Mouse (Mus musculus) megakaryocyte-erythroid progenitor cell, adult 5-6 weeks (primary cell): ENCODE results near the gene Hccs. TPM values are rescaled to one million over a fixed set of nuclear protein-coding genes. Genes with fewer than 3 reads are reported as not detected.
"Not testable (repeated sequence)": the region's sequence is repeated elsewhere in the genome, so short reads cannot be mapped to it uniquely, and the experiment has no call there.

ENCODE experiments used
- ATAC-seq: replicated peaks from 2 replicates; pipeline ENCODE4 v1.8.0; 2016; ENCODE audit warnings: mild to moderate bottlenecking, inconsistent platforms; ENCODE audit not compliant: severe bottlenecking, poor library complexity, low FRiP score, low TSS enrichment
- total RNA-seq, 2 experiments: library from RNA; stranded (forward) in 1 of 2; stranded (reverse) in 1 of 2; fragments of 200-1000, 215-1000 nt in 1 of 2; fragments of >200 nt in 1 of 2; fragmentation: Nextera tagmentation in 1 of 2; gene quantifications; 2 replicates each; pipeline ENCODE4 v1.2.3; 2014 to 2017

The Hccs gene
- total RNA-seq (2014; fragmentation: Nextera tagmentation) = 25.6 and 34.7 TPM in 2 replicates
- 33.8 and 43.9 TPM in 2 replicates for total RNA-seq (2017)

DNA sequence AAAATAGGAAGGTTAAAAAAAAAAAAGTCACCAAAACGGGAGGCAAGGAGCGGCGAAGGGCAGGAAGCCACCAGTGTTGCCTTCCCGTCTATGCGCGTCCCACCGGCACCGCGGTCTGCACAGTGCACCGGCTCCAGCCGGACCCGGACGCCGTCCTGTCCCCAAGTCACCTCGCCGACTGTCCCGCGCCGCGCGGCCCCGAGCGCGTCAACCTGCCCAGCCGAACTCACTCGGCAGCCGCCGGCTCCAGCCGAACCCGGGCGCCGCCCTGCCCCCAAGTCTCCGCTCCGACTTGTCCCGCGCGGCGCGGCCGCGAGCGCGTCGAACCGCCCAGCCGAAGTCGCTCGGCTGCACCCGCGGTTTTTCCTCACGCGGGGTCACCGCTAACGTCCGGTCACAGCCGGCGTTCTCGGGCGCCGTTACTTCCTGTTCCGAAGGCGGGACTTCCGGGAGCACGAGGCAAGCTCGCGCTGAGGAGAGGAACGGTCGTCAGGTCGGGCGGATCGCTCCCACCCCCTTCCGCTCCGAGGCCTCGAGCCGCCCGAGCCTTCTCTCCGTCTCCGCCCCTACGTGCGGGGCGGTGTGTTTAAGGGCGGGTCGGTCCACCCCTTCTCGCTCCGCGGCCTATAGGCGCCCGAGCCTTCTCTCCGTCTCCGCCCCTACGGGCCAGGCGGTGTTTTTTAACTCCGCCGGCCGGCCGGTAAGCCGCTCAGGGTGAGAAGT is at the start of gene Hccs:
Gene Hccs (minus strand): TSS at position 428 of the 723 bp plus-strand sequence.
- ATAC-seq = peak; percentile 99

DNA sequence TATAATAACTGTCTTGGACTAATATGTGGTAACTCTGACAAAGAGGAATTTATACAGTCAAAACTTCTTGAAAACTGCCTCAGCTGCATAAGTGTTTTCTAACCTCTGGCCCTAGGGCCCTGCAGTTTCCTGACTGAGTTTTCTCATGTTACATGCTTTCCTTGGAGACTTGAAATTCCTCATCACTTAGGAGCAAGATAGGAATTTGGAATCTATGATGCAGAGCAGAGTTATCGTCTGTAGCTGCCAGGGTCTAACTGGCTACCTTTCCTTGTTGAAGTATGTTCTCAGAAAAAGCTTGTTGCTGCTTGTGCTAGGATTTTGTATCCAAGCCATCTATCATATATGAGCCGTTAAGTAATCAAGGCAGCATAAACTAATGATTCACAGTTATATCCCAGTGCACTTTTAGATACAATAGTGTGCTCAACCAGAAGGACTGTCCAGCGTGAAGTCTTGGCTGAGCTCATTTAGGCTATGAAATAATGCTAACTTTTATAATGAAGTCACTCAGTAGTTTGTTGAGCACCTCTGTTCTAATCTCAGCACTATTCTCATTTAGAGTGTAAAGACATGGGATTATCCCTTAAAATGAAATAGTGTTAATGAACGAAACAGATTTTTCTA is 37.1 kb upstream of the Hccs start:
- ATAC-seq = no peak

DNA sequence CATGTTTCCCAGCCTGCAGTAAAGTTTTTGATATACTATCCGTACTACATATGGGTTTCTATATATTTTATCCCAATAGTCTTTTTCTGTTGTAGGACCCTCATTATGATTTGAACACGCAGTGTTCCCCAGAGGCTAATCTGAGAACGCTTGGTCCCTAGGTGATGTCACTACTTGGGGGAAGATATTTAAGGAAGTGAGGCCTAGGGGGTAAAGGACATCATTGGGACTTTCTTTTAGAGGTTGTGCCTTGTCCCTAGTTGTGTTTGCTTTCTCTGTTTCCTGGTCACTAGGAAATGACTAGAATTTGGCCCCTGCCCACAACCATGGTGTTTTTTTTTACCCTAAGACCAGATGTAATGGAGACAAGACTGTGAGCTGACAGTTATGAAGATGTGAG is 18.0 kb upstream of the Hccs start:
- no peak for ATAC-seq

DNA sequence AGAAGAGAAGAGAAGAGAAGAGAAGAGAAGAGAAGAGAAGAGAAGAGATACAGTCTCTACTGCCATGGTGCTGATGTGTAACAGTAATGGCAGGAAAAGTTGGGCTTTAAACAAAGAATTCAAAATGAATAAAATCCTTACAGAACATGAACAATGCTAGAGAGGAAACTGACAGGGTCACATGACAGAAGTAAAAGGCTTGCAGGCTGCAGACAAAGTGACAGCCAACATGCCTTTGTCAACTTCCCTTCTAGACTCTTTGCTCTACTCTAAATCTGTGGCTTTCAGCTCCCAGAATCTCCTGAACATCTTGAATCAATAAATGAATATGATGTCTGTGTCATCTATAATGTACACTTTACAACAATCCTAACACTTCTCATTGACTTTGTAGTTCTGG is 17.4 kb upstream of the Hccs start:
- no peak for ATAC-seq

DNA sequence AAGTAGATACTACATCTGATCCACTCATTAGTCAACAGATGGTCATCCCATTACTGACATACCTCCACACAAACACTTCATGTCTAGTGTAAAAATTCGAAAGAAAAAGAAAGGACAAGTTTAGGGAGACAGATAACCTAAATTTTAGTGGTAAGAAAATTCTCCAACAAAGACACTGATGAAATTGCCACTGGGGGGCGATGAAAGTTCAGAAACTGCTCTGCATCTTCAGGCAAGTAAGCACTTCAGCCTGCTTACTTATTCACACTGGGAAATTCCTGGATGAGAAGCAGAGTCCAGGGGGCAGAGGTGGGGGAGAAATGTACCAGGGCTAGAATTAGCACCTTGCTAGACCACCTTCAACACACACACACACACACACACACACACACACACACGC is 12.1 kb upstream of the Hccs start:
- no peak for ATAC-seq

DNA sequence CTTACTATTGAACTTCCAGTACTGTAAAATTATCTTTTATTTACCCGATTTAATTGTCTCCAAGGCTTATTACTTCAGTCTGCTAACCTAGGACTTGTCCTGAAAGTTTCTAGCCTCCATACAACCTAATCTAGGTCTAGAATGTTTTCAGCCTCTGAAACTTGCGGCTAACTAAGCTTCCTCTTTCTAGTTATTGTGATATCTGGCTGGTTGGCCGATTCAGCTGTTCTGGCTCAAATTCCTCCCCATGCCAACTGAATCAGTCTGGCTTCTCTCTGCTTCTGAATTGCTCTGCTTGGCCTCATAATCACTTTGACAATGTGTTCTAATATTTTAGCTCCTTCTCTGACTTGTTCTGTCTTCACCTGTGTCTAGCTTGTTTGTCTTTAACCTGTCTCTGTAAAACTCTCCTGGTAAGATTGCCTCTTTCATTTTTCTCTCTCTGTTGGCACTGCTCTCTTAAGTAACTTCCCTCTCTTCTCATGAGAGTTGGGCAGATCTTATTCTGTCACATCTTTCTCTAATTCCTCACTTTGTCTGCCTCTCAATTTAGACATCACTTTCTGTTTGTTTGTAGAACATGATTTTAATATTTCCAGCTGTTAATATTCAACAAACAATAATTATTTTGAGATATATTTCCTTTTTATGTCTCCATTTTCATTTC is 5.9 kb upstream of the Hccs start:
- ATAC-seq = no peak

DNA sequence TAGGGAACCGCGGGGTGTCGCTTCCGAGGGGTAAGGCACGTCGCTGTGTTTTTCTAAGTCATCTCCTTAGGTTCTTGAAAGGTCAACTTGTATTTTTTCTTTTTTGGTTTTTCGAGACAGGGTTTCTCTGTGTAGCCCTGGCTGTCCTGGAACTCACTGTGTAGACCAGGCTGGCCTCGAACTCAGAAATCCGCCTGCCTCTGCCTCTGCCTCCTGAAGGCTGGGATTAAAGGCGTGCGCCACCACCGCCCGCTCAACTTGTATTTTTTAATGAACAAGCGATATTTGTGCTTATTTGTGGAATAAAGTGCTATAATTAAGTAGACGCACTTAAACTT is 465 bp upstream of the Hccs start:
- ATAC-seq = not testable (repeated sequence)

DNA sequence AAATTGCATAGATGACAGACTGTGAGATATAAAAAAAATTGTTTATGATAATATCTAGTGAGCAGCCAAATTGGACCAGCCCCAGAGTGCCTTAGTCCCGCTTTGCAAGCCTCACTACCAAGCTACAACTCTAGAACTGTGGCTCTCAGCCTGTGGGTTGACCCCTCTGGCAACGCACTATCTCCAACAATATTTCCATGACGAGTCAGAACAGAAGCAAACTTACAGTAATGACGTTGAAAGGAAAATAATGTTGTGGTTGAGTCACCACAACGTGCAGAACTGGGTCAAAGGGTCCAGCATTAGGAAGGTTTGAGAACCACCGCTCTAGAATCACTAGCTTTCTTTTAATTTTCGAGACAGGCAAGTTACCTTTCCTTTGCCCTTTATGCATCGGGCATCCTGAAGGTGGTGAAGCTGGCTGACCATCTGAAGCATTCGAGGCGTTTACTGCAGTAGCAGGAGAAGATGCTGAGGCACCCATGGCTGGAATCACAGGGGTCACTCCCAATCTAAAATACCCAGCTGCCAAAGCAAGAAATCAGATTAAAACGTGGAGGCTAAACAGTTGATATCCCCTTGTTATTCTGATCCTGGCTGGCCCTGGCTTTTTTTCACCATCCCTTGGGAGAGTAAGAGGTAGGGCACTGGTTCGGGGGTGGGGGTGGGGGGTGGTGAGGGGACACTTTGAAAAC is 959 bp downstream of the Hccs start:
- peak; percentile 40; the same call in 1 of the 2 replicates for ATAC-seq

DNA sequence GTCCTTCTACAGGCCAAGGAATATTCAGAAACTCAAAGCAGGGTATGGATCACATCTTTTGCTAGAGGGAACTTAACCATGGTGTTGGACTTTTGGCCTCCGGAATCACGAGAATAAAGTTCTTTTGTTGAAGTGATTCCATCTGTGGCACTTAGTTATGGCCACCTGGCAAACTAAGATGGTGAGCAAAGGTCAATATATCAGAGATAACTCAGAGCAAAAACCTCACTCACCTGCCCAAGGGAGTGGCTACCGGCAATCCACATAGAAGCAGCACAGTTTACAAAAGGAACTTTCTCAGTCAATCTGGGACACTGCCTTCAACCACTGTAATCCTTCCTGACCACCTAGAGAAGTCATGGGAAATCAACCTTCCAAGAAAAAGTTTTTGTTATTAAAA is 11.6 kb downstream of the Hccs start:
- no peak for ATAC-seq

DNA sequence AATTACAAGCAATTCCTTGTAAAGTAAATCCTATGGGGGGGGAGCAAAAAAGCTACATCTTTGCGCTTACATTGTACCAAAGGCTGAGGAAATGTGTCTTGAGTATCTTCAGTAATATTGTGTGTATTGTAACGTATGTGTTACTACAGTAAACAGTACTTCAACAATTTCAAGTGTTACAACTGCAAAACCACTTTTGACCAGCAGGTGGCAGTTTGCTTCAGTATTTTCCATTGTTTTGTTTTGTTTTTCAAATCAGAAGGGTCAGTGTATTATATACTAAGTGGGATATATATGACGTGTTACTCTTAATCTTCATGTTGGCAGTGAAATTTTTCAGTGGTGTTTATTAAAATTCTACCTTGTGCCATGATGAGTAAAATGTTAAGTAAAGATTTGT is 16.2 kb downstream of the Hccs start:
- no peak; the same call in 1 of the 2 replicates for ATAC-seq

DNA sequence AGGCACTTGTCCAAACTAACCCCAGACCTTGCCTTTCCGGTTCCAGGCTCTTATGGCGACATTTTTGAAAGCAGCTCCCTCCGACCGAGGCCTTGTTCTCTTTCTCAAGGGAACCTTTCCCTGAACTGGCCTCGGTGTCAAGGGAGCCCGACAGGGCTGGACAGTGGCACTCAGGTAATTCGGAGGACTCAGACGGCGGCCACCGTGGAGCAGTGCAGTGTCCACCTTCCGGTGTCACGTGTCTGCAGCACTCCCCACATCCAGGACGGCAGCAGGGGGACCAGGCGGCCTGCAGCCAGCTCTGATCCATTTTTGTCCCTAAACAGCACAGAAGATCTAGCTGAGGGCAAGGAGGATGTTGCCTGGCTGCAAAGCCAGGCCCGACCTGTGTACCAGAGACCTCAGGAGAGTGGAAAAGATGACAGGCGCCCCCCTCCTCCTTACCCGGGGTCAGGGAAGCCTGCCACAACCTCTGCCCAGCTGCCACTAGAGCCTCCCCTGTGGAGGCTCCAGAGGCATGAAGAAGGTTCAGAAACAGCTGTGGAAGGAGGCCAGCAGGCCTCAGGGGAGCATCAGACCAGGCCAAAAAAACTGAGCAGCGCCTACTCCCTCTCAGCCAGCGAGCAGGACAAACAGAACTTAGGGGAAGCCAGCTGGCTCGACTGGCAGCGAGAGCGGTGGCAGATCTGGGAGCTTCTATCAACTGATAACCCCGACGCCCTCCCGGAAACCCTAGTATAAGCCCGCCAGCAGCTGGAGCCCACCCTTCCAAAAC is 17.7 kb downstream of the Hccs start:
- no peak for ATAC-seq

DNA sequence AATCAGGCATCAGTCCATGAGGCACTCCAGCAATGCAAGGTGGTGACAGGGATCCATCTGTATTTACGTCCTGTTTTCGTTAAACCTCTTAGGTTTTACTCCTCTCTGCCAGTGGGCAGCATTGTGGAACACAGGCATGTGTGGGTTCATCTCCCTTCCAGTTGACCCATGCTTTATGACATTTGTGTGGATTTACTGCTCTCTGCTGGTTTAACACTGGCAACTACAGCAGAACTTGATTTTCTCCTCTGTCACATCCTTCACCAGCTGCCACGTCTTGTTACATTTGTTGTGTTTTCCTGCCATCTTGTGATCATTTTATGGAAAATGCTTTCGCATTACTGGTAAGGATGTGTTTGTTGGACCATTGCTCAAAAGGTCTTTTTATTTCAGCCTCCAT is 20.6 kb downstream of the Hccs start:
- peak; percentile 94 for ATAC-seq

DNA sequence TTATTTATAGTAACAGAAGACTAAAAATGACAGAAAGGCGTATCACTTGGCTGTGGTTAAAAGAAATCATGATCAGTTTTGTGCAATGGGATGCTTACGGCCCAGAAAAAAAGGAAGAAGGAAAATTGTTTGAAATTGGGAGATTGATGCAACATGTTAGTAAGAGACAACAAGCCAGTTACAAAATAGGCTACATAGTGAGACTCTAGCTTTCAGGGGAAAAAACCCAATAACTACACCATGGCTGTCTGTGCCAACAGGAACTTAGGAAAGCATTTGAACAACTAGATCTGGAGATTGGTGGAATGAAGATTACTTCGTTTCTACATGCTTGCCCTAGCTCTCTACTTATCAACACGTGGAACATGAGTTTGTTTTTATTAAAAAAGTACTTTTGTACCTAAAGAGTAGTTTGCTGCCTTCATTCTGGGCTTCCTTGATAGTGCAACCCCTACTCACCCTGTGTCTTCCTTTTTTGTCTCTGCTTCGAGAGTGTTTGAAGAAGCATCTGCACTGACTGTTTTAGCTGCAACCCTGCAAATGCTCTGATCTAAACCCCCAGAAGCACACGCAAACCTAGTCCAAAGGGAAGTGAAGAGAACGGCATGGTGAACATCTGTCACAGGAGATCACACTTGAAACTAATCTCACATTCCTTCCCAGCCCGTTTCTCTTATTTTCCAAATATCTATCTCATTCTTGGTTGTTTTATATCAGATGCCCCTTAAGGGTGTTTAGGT is 56.6 kb downstream of the Hccs start:
- ATAC-seq = no peak

DNA sequence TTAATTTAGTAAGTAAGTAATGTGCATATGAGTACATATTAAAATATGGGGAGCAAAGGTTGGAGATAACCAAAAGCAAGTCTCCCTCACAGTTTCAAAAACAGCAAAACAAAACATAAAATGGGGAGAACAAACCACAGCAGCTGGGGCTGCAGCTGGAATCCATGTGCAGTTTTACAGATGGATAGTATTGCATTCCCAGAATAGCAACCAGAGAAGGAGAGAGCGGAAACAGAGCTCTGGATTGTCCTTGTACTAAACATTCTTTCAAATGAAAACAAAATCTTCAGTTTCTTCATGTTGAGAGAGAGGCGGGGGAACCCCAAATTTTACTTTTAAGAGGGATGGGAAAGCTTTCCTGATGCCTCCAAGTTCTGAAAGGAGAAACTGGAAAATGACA is 58.0 kb downstream of the Hccs start:
- no peak for ATAC-seq

DNA sequence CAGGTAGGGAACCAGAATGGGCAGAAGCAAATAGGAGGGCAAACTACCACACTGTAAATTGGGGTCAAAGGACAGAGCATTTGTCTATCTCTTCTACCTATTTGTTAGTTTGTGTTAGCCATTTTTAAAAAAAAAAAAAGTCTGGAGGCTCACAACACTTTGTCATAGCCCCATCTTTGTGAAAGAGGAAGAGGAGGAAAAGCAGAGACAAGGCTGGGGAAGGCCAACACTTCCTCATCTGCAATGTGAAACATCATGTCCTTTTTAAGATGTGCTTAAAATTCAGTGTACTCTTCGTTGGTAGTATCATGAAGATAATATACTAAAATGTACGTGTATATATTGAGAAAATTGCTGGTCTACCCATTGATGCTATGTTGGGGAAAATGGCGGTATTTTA is 59.1 kb downstream of the Hccs start:
- no peak for ATAC-seq

DNA sequence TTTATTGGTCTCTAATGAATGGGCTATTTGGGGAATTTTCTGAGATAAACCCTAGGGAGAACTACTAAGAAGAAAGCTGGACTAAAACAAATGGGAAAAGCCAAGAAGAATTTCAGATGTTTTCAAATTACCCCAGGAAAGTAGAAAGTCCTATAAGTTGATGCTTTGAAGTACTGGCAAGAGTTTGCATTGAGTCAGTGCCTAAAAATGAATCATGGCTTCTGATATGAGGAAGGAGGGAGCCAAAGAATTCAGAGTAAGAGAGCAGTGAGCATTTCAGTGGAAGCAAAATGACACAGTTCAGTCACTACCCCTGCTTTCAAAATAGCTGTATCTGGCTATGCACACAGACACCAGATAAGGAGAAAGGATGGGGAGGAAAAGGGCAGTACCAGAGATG is 63.4 kb downstream of the Hccs start:
- ATAC-seq = no peak

DNA sequence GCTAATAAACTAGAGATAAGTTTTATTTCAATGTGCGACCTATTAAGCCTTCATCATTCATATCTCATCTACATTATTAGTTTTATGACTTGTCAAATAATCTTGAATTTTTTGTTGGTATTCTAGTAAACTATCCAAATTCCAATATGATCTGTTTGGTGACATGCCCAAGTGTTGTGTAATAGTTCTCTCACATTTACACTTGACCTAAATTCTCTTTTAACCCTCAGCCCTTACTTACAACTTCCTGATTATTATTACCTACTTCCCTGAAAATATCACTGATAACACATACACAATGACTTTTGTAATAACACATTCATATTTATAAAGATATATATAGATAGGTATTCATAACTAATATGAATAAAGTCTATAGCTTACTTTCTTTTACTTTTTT is 64.3 kb downstream of the Hccs start:
- ATAC-seq = no peak

DNA sequence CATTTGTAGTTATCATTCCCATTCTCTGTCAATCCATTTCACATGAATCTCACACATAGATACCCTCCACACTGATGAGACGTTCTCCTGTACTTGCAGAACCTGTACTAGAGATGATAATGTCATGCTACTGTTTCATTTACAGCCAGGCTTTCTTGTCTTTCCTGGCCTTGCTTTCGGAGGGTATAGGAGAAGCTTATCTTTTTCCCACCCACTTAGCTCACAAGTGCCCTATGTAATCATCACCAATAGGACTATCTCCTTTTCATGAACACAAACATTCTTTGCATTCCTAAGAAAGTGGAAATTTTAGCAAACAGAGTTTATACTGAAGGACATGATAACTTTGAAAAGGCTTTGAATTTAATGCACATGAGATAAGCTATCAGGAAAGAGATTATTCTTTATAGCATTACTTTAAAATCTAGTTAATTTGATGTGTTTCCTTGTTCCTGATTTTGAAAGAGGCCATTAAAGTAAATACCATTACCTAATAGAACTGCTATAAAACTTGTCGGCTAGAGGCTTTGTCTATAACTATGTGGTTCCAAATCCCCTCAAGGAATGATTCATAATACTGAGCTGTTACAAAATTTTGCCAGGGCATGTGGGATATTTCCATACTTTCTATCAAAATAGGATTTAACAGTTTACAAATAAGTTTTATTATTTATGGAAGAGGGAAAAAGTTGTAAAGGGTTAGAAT is 97.7 kb downstream of the Hccs start:
- ATAC-seq = no peak
